Mouse (Mus musculus): ENCODE measurements around the gene Arhgef18. TPM values are rescaled to one million over a fixed set of nuclear protein-coding genes. Genes with fewer than 3 reads are reported as not detected.

The Arhgef18 gene
- 10 to 100 TPM; 54.8 to 71.1 TPM for polyA plus RNA-seq (2017; shearing (Covaris generic))

GRCm38 (mm10) chr8:3392771-3393710 lies at the start of gene Arhgef18:
Gene Arhgef18, plus strand, starts transcription at chr8:3393006.

GRCm38 (mm10) chr8:3353189-3353810 lies 39.5 kb upstream of the Arhgef18 start, which contains the start of gene A430078G23Rik:
Gene A430078G23Rik, plus strand, starts transcription at chr8:3353415.

GRCm38 (mm10) chr8:3467006-3467885 lies 74.4 kb downstream of the Arhgef18 start, which contains the start of gene Pex11g:
Gene Pex11g, minus strand, starts transcription at chr8:3467680.

GRCm38 (mm10) chr8:3470562-3470961 lies 77.8 kb downstream of the Arhgef18 start, which contains the start of gene Tex45:
Gene Tex45, plus strand, starts transcription at chr8:3470862.

GRCm38 (mm10) chr8:3492901-3493844 lies 100.4 kb downstream of the Arhgef18 start, which contains the start of gene Zfp358:
Gene Zfp358, plus strand, starts transcription at chr8:3493138.

GRCm38 (mm10) chr8:3500235-3501090 lies 107.7 kb downstream of the Arhgef18 start, which contains the start of gene Mcoln1:
Gene Mcoln1, plus strand, starts transcription at chr8:3500457.

Other genes with a start within 250 kb of the Arhgef18 start
- gene Insr, start 113.4 kb upstream of the Arhgef18 start, polyA plus RNA-seq (2017; shearing (Covaris generic)) = 10 to 100 TPM; 14.4 to 17.8 TPM
- gene A430078G23Rik, start 39.6 kb upstream of the Arhgef18 start, polyA plus RNA-seq (2017; shearing (Covaris generic)) = 10 to 100 TPM; 73.5 to 80.4 TPM
- gene Pex11g, start 74.7 kb downstream of the Arhgef18 start, polyA plus RNA-seq (2017; shearing (Covaris generic)) = 1 to 10 TPM; 4.8 to 5.7 TPM
- not detected for gene Tex45, start 77.9 kb downstream of the Arhgef18 start, polyA plus RNA-seq (2017; shearing (Covaris generic))
- 10 to 100 TPM in 1 of 2 experiments, 1 to 10 TPM in 1; 5.3 to 13.0 TPM for gene Zfp358, start 100.1 kb downstream of the Arhgef18 start, polyA plus RNA-seq (2017; shearing (Covaris generic))
- gene Mcoln1, start 107.5 kb downstream of the Arhgef18 start, polyA plus RNA-seq (2017; shearing (Covaris generic)) = 10 to 100 TPM; 79.5 to 93.9 TPM
- 10 to 100 TPM; 22.3 to 27.5 TPM for gene Pnpla6, start 122.4 kb downstream of the Arhgef18 start, polyA plus RNA-seq (2017; shearing (Covaris generic))
- under 1 TPM in 1 of 2 experiments, not detected in 1; 0.20 TPM for gene C330021F23Rik, start 175.0 kb downstream of the Arhgef18 start, polyA plus RNA-seq (2017; shearing (Covaris generic))
- gene Camsap3, start 194.3 kb downstream of the Arhgef18 start, polyA plus RNA-seq (2017; shearing (Covaris generic)) = under 1 TPM in 1 of 2 experiments, not detected in 1; 0.33 TPM
- 10 to 100 TPM; 81.8 to 82.2 TPM for gene Xab2, start 228.3 kb downstream of the Arhgef18 start, polyA plus RNA-seq (2017; shearing (Covaris generic))
- gene Pet100, start 228.5 kb downstream of the Arhgef18 start, polyA plus RNA-seq (2017; shearing (Covaris generic)) = 100 to 1,000 TPM; 122 to 131 TPM
- under 1 TPM; 0.16 to 0.20 TPM for gene Pcp2, start 232.5 kb downstream of the Arhgef18 start, polyA plus RNA-seq (2017; shearing (Covaris generic))
- 100 to 1,000 TPM; 211 to 215 TPM for gene Stxbp2, start 237.9 kb downstream of the Arhgef18 start, polyA plus RNA-seq (2017; shearing (Covaris generic))

Measured in activated CD4-positive, CD25-positive, alpha-beta regulatory T cell (primary cell).